Mouse (Mus musculus) forebrain, embryonic 16.5 days (tissue): Measurements from ENCODE around the gene Prps1l3. TPM values are rescaled to one million over a fixed set of nuclear protein-coding genes. Genes with fewer than 3 reads are reported as not detected.

Experiments used
- ATAC-seq: fragments of 200-750 bp; cut with Nextera tagmentation; 2 replicates; pipeline ENCODE4 v1.8.0; 2017; ENCODE audit warnings: mild to moderate bottlenecking, moderate library complexity
- H3K27ac ChIP-seq: fragments of 300-500 bp; sonication (generic); 2 replicates; pipeline ENCODE4 v1.5.1; 2014; ENCODE audit warnings: low read length, control low read depth
- H3K27me3 ChIP-seq: fragments of 300-500 bp; sonication (generic); replicated peaks from 2 replicates; pipeline ENCODE4 v1.6.1; 2014; ENCODE audit warnings: low read length; ENCODE audit not compliant: control insufficient read depth, insufficient read depth
- H3K36me3 ChIP-seq: fragments of 300-500 bp; sonication (generic); 2 replicates; pipeline ENCODE4 v1.6.1; 2014; ENCODE audit not compliant: control insufficient read depth, insufficient read depth
- H3K4me1 ChIP-seq: fragments of 300-500 bp; sonication (generic); replicated peaks from 2 replicates; pipeline ENCODE4 v1.6.1; 2014; ENCODE audit warnings: low read length; ENCODE audit not compliant: control insufficient read depth, insufficient read depth
- H3K4me2 ChIP-seq: fragments of 300-500 bp; sonication (generic); 2 replicates; pipeline ENCODE4 v1.6.1; 2014; ENCODE audit warnings: mild to moderate bottlenecking, low read length, control low read depth
- H3K4me3 ChIP-seq: fragments of 300-500 bp; sonication (generic); replicated peaks from 2 replicates; pipeline ENCODE4 v1.5.1; 2014; ENCODE audit warnings: mild to moderate bottlenecking, low read length, control low read depth
- H3K9ac ChIP-seq: fragments of 300-500 bp; sonication (generic); replicated peaks from 2 replicates; pipeline ENCODE4 v1.6.1; 2014; ENCODE audit warnings: low read depth, low read length, control low read depth
- H3K9me3 ChIP-seq: fragments of 300-500 bp; sonication (generic); 2 replicates; pipeline ENCODE4 v1.6.1; 2016; ENCODE audit warnings: low read length; ENCODE audit not compliant: control insufficient read depth
- WGBS: fragments of 180-500 bp; shearing (Covaris S2); extraction: QIAGEN DNeasy Blood & Tissue Kit; methylation state at CpG from one replicate; pipeline ENCODE4 v1.1.7; 2014; 5-methylcytosine and 5-hydroxymethylcytosine counted together
- polyA plus RNA-seq: library from polyadenylated mRNA; unstranded; fragments of >200 nt; fragmentation: Nextera tagmentation; extraction: Ambion mirVana; gene quantifications from 2 replicates; pipeline ENCODE4 v1.2.1, GENCODE M21; 2015

Gene Prps1l3
- polyA plus RNA-seq, 1 experiment from 2014 or later: 39.2 TPM

GRCm38 (mm10) chr12:57231085-57231875, 1.1 kb downstream of the Prps1l3 start:
- ATAC-seq: no peak

GRCm38 (mm10) chr12:57233386-57233785, 3.2 kb downstream of the Prps1l3 start:
- Histone ChIP-seq H3K27ac (no peak overlapping the region), H3K27me3 (no peaks in the 10 kb centered on the region), H3K9ac (no peak overlapping the region), H3K4me2 (no peak overlapping the region), H3K4me3 (no peak overlapping the region), H3K36me3 (peaks cover 3% of the 10 kb centered on the region; the same call in 1 of the 2 replicates), H3K9me3 (no peaks in the 10 kb centered on the region), H3K4me1 (peaks cover 8% of the 10 kb centered on the region)
- WGBS: 85% methylated on average over 5 of the region's 5 CpGs
- no peak for ATAC-seq

More at GRCm38 (mm10) chr12:57231085-57231875, 1.1 kb downstream of the Prps1l3 start:
- Histone ChIP-seq H3K27ac (no peak overlapping the region), H3K4me1 (peaks cover 8% of the 10 kb centered on the region), H3K27me3 (no peaks in the 10 kb centered on the region), H3K9me3 (no peaks in the 10 kb centered on the region), H3K4me3 (peak overlapping the region; percentile 94), H3K4me2 (peak overlapping the region; percentile 86), H3K36me3 (no peaks in the 10 kb centered on the region), H3K9ac (peak overlapping the region; percentile 87)
- 81% methylated on average over 14 of the region's 14 CpGs for WGBS

GRCm38 (mm10) chr12:57243671-57244495, 13.7 kb downstream of the Prps1l3 start:
- peaks cover 11% of the 10 kb centered on the region for H3K36me3 ChIP-seq
- H3K9me3 ChIP-seq: 0 out of 2 replicates have a peak, but pooled peaks cover under 1% of the 10 kb centered on the region
- no peak for ATAC-seq
- 87% methylated on average over 5 of the region's 5 CpGs for WGBS
- no peak overlapping the region for H3K4me3 ChIP-seq
- no peak overlapping the region for H3K9ac ChIP-seq
- H3K27ac ChIP-seq: no peak overlapping the region
- H3K27me3 ChIP-seq: no peaks in the 10 kb centered on the region
- no peak overlapping the region for H3K4me2 ChIP-seq
- no peaks in the 10 kb centered on the region for H3K4me1 ChIP-seq

GRCm38 (mm10) chr12:57258572-57258971, 28.4 kb downstream of the Prps1l3 start:
- 58% methylated on average over 2 of the region's 2 CpGs for WGBS
- no peak for ATAC-seq

GRCm38 (mm10) chr12:57275456-57275855, 45.2 kb downstream of the Prps1l3 start:
- Histone ChIP-seq H3K27me3 (no peaks in the 10 kb centered on the region), H3K4me3 (no peak overlapping the region), H3K4me1 (no peaks in the 10 kb centered on the region), H3K9me3 (no peaks in the 10 kb centered on the region), H3K9ac (no peak overlapping the region), H3K4me2 (no peak overlapping the region), H3K36me3 (no peaks in the 10 kb centered on the region), H3K27ac (no peak overlapping the region)
- WGBS: 22% methylated on average over 1 of the region's 1 CpGs
- ATAC-seq: no peak

More at GRCm38 (mm10) chr12:57258572-57258971, 28.4 kb downstream of the Prps1l3 start:
- Histone ChIP-seq H3K36me3 (no peaks in the 10 kb centered on the region), H3K4me3 (no peak overlapping the region), H3K9ac (no peak overlapping the region), H3K27ac (no peak overlapping the region), H3K4me2 (no peak overlapping the region), H3K4me1 (no peaks in the 10 kb centered on the region), H3K9me3 (no peaks in the 10 kb centered on the region), H3K27me3 (no peaks in the 10 kb centered on the region)

GRCm38 (mm10) chr12:57281155-57282114, 51.2 kb downstream of the Prps1l3 start:
- no peak overlapping the region for H3K4me3 ChIP-seq
- H3K27ac ChIP-seq: no peak overlapping the region
- no peaks in the 10 kb centered on the region for H3K9me3 ChIP-seq
- no peaks in the 10 kb centered on the region for H3K4me1 ChIP-seq
- H3K36me3 ChIP-seq: no peaks in the 10 kb centered on the region
- WGBS: 55% methylated on average over 3 of the region's 3 CpGs
- H3K4me2 ChIP-seq: no peak overlapping the region
- H3K9ac ChIP-seq: no peak overlapping the region
- H3K27me3 ChIP-seq: no peaks in the 10 kb centered on the region
- ATAC-seq: peak; percentile 76

GRCm38 (mm10) chr12:57285303-57286059, 55.3 kb downstream of the Prps1l3 start:
- WGBS: 83% methylated on average over 5 of the region's 5 CpGs
- ATAC-seq: no peak
- no peak overlapping the region for H3K9ac ChIP-seq

More at GRCm38 (mm10) chr12:57285303-57286059, 55.3 kb downstream of the Prps1l3 start:
- no peaks in the 10 kb centered on the region for H3K9me3 ChIP-seq
- H3K36me3 ChIP-seq: no peaks in the 10 kb centered on the region
- H3K27me3 ChIP-seq: no peaks in the 10 kb centered on the region
- H3K27ac ChIP-seq: no peak overlapping the region
- no peak overlapping the region for H3K4me3 ChIP-seq
- no peaks in the 10 kb centered on the region for H3K4me1 ChIP-seq
- no peak overlapping the region for H3K4me2 ChIP-seq
